19 mouse cellular contexts compared by ENCODE assay signal in genomic region chr7:98939194-98939593, GRCm38 (mm10).
A peak's percentile ranks its signal among the peaks of the same experiment; 100 is the strongest.
DNase-seq lines count a peak whose midpoint lies in the region; ATAC-seq lines count a peak whose summit lies in the region.
"Had no signal": no experiment of that assay in that cellular context is flagged by ENCODE, and none has a peak within 500 bp of the region (broad histone marks: within the 10 kb centered on the region; RNA-seq: fewer than 3 reads in every experiment).

No protein-coding gene starts in this region.

- no peak for ATAC-seq in neural tube, embryonic 15.5 days (ENCODE audit: low FRiP score)
- ATAC-seq: forebrain, embryonic 13.5 days; midbrain, embryonic 15.5 days had no signal

- H3K36me3 ChIP-seq in neural tube, embryonic 15.5 days = no peaks in the 10 kb centered on the region
- H3K36me3 ChIP-seq: heart, embryonic 15.5 days; liver, embryonic 15.5 days; midbrain, embryonic 15.5 days had no signal

- no peak overlapping the region for H3K4me3 ChIP-seq in neural tube, embryonic 15.5 days (replicated peaks)
- H3K4me3 ChIP-seq: erythroblast, embryonic 14.5 days; forebrain, embryonic 13.5 days; heart, embryonic 15.5 days; liver, embryonic 15.5 days; megakaryocyte, embryonic 14.5 days; midbrain, embryonic 15.5 days had no signal

- H3K9me3 ChIP-seq in neural tube, embryonic 15.5 days (replicated peaks) = no peaks in the 10 kb centered on the region
- H3K9me3 ChIP-seq: forebrain, embryonic 13.5 days; heart, embryonic 15.5 days; liver, embryonic 15.5 days; megakaryocyte, embryonic 14.5 days; midbrain, embryonic 15.5 days had no signal

- no peak overlapping the region for H3K9ac ChIP-seq in neural tube, embryonic 15.5 days (replicated peaks)
- H3K9ac ChIP-seq: forebrain, embryonic 13.5 days; heart, embryonic 15.5 days; liver, embryonic 15.5 days; midbrain, embryonic 15.5 days had no signal

- H3K27ac ChIP-seq in neural tube, embryonic 15.5 days (replicated peaks) = 0 out of 2 replicates have a peak overlapping the region, but pooled peaks have one; percentile 33
- H3K27ac ChIP-seq: forebrain, embryonic 13.5 days; heart, embryonic 15.5 days; liver, embryonic 15.5 days; midbrain, embryonic 15.5 days; stomach, postnatal 0 days had no signal

- WGBS in neural tube, embryonic 15.5 days = 55% methylated on average over 6 of the region's 6 CpGs

- peaks cover 29% of the 10 kb centered on the region for H3K4me1 ChIP-seq in neural tube, embryonic 15.5 days

- no peaks in the 10 kb centered on the region for H3K27me3 ChIP-seq in neural tube, embryonic 15.5 days (replicated peaks)
- H3K27me3 ChIP-seq: forebrain, embryonic 13.5 days; heart, embryonic 15.5 days; liver, embryonic 15.5 days; megakaryocyte, embryonic 14.5 days; midbrain, embryonic 15.5 days had no signal

- peak; percentile 40 for DNase-seq in heart, postnatal 4 days
- no peak for DNase-seq in heart, adult 9 months (ENCODE audit: low spot score in 2 of 2)
- DNase-seq in left cerebral cortex, postnatal 4 days = peak; percentile 11
- no peak for DNase-seq in left cerebral cortex, adult 11 months (ENCODE audit: low spot score)
- peak; percentile 68 for DNase-seq in lung, postnatal 10 days
- DNase-seq in lung, postnatal 14 days = no peak
- DNase-seq: adrenal gland, postnatal 25 days; B cell, adult 2 months; cerebellum, adult 18-20 months; kidney, adult 8-10 months; right cerebral cortex, adult 18-20 months had no signal

- no peak overlapping the region for H3K4me2 ChIP-seq in neural tube, embryonic 15.5 days
- H3K4me2 ChIP-seq: forebrain, embryonic 13.5 days; heart, embryonic 15.5 days; liver, embryonic 15.5 days; midbrain, embryonic 15.5 days had no signal

- intact Hi-C loops in left cerebral cortex, postnatal 4 days (cut with DNase I) = no loop called here

Comparison
In these comparisons a context has a peak if more than half of its experiments do, and no peak if none do; other contexts are left out.
1. DNase-seq: peak in heart, postnatal 4 days (single experiment), left cerebral cortex, postnatal 4 days (single experiment) and lung, postnatal 10 days (single experiment); none in heart, adult 9 months (0 of 2), left cerebral cortex, adult 11 months (single experiment) and lung, postnatal 14 days (single experiment).